Mouse (Mus musculus) forebrain, embryonic 11.5 days (tissue): ENCODE results near the gene Ephb1. TPM values are rescaled to one million over a fixed set of nuclear protein-coding genes. Genes with fewer than 3 reads are reported as not detected.

ENCODE experiments used
- ATAC-seq: fragments of 200-750 bp; cut with Nextera tagmentation; replicated peaks from 2 replicates; pipeline ENCODE4 v1.8.0; 2017; ENCODE audit warnings: moderate TSS enrichment; ENCODE audit not compliant: low FRiP score
- DNase-seq: peaks from one replicate; pipeline ENCODE4 v3.0.0-alpha.2; 2017; ENCODE audit warnings: low spot score
- H3K27ac ChIP-seq: fragments of 300-500 bp; sonication (generic); 2 replicates; pipeline ENCODE4 v1.5.1; 2014; ENCODE audit warnings: low read depth, low read length
- H3K27me3 ChIP-seq: fragments of 300-500 bp; sonication (generic); 2 replicates; pipeline ENCODE4 v1.6.1; 2014; ENCODE audit warnings: mild to moderate bottlenecking, low read length, mixed read lengths; ENCODE audit not compliant: control insufficient read depth, insufficient read depth
- H3K36me3 ChIP-seq: fragments of 300-500 bp; sonication (generic); 2 replicates; pipeline ENCODE4 v1.6.1; 2014; ENCODE audit warnings: mild to moderate bottlenecking, low read length, moderate library complexity, mixed read lengths; ENCODE audit not compliant: control insufficient read depth, insufficient read depth
- H3K4me1 ChIP-seq: fragments of 300-500 bp; sonication (generic); replicated peaks from 2 replicates; pipeline ENCODE4 v1.6.1; 2014; ENCODE audit warnings: low read length, mixed read lengths; ENCODE audit not compliant: control insufficient read depth, insufficient read depth
- H3K4me2 ChIP-seq: fragments of 300-500 bp; sonication (generic); 2 replicates; pipeline ENCODE4 v1.6.1; 2014; ENCODE audit warnings: low read depth, mild to moderate bottlenecking, low read length, moderate library complexity, mixed read lengths; ENCODE audit not compliant: severe bottlenecking
- H3K4me3 ChIP-seq: fragments of 300-500 bp; sonication (generic); 2 replicates; pipeline ENCODE4 v1.5.1; 2014; ENCODE audit warnings: low read depth, low read length
- H3K9ac ChIP-seq: fragments of 300-500 bp; sonication (generic); 2 replicates; pipeline ENCODE4 v1.6.1; 2014; ENCODE audit warnings: low read length
- H3K9me3 ChIP-seq: fragments of 300-500 bp; sonication (generic); 2 replicates; pipeline ENCODE4 v1.6.1; 2016; ENCODE audit warnings: low read length, mixed read lengths; ENCODE audit not compliant: control insufficient read depth
- WGBS: fragments of 180-500 bp; shearing (Covaris S2); extraction: QIAGEN DNeasy Blood & Tissue Kit; methylation state at CpG from one replicate; pipeline ENCODE4 v1.1.7; 2014; 5-methylcytosine and 5-hydroxymethylcytosine counted together
- polyA plus RNA-seq: library from polyadenylated mRNA; unstranded; fragments of >200 nt; fragmentation: Nextera tagmentation; extraction: Ambion mirVana; gene quantifications from 2 replicates; pipeline ENCODE4 v1.2.1, GENCODE M21; 2014

The Ephb1 gene
- polyA plus RNA-seq, 1 experiment from 2014 or later, result 19.9 TPM

GRCm38 (mm10) chr9:101915082-101915481 lies 439.4 kb downstream of the Ephb1 start:
- peaks cover 2% of the 10 kb centered on the region; the same call in 1 of the 2 replicates for H3K4me1 ChIP-seq
- no peak for DNase-seq
- 88% methylated on average over 2 of the region's 2 CpGs for WGBS

GRCm38 (mm10) chr9:101911176-101911866 lies 443.2 kb downstream of the Ephb1 start:
- ATAC-seq, result no peak

More at GRCm38 (mm10) chr9:101915082-101915481, 439.4 kb downstream of the Ephb1 start:
- ATAC-seq, result no peak
- H3K27ac ChIP-seq, result no peak overlapping the region
- no peak overlapping the region for H3K9ac ChIP-seq
- H3K9me3 ChIP-seq, result no peaks in the 10 kb centered on the region
- H3K36me3 ChIP-seq, result no peaks in the 10 kb centered on the region
- no peaks in the 10 kb centered on the region for H3K27me3 ChIP-seq
- no peak overlapping the region for H3K4me3 ChIP-seq
- H3K4me2 ChIP-seq, result no peak overlapping the region

GRCm38 (mm10) chr9:101909491-101909890 lies 445.0 kb downstream of the Ephb1 start:
- WGBS, result 84% methylated on average over 4 of the region's 4 CpGs
- Histone ChIP-seq H3K9ac (no peak overlapping the region; the same call in 1 of the 2 replicates), H3K36me3 (no peaks in the 10 kb centered on the region), H3K4me2 (no peak overlapping the region), H3K4me1 (peaks cover 17% of the 10 kb centered on the region), H3K9me3 (no peaks in the 10 kb centered on the region), H3K4me3 (no peak overlapping the region), H3K27me3 (no peaks in the 10 kb centered on the region), H3K27ac (peak overlapping the region; percentile 41)
- DNase-seq (no peak), ATAC-seq (no peak)

More at GRCm38 (mm10) chr9:101911176-101911866, 443.2 kb downstream of the Ephb1 start:
- no peak overlapping the region for H3K9ac ChIP-seq
- no peak overlapping the region for H3K4me3 ChIP-seq
- H3K27me3 ChIP-seq, result no peaks in the 10 kb centered on the region
- DNase-seq, result no peak
- no peak overlapping the region for H3K4me2 ChIP-seq
- WGBS, result 62% methylated on average over 9 of the region's 9 CpGs
- H3K9me3 ChIP-seq, result no peaks in the 10 kb centered on the region
- H3K27ac ChIP-seq, result no peak overlapping the region
- peaks cover 17% of the 10 kb centered on the region for H3K4me1 ChIP-seq
- H3K36me3 ChIP-seq, result no peaks in the 10 kb centered on the region

- Histone ChIP-seq H3K27me3 (no peaks in the 10 kb centered on the region), H3K4me3 (no peak overlapping the region), H3K36me3 (no peaks in the 10 kb centered on the region), H3K4me2 (0 out of 2 replicates have a peak overlapping the region, but pooled peaks have one; percentile 18), H3K27ac (peak overlapping the region; percentile 41), H3K9ac (peak overlapping the region; percentile 29), H3K4me1 (peaks cover 17% of the 10 kb centered on the region), H3K9me3 (no peaks in the 10 kb centered on the region)
- peak; percentile 66 for DNase-seq
- WGBS, result 17% methylated on average over 5 of the region's 5 CpGs
- peak; percentile 88 for ATAC-seq
Observed at GRCm38 (mm10) chr9:101908849-101909248, 445.6 kb downstream of the Ephb1 start.

DNA sequence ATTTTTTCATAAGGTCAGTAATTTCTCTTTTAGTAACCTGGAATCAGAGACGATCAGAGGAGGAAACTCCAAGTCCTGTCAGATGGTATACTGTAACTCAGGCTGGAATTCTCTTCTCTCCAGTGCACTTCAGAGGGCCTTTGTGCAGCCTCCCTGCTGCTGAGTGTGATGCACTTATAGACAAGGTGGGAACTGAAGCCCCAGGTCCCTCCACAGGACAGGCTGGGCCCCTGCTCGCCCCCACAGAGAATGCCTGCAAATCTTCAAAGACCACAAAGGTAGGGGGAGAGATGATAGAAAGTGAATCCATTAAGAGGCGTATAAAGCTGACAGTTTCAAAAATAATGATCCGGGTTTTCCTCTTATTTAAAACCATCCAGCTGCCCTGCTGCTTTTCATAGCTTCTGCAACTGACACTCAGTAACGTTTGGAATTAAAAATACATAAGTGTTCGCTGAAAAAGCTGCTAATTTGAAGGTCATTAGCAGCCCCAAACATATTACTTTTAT lies 446.7 kb downstream of the Ephb1 start:
- no peaks in the 10 kb centered on the region for H3K9me3 ChIP-seq
- peaks cover 17% of the 10 kb centered on the region for H3K4me1 ChIP-seq
- H3K27me3 ChIP-seq, result no peaks in the 10 kb centered on the region
- DNase-seq (no peak), ATAC-seq (no peak)
- H3K27ac ChIP-seq, result no peak overlapping the region
- H3K9ac ChIP-seq, result no peak overlapping the region
- WGBS, result 69% methylated on average over 6 of the region's 6 CpGs
- no peak overlapping the region for H3K4me2 ChIP-seq
- H3K4me3 ChIP-seq, result no peak overlapping the region
- H3K36me3 ChIP-seq, result no peaks in the 10 kb centered on the region

DNA sequence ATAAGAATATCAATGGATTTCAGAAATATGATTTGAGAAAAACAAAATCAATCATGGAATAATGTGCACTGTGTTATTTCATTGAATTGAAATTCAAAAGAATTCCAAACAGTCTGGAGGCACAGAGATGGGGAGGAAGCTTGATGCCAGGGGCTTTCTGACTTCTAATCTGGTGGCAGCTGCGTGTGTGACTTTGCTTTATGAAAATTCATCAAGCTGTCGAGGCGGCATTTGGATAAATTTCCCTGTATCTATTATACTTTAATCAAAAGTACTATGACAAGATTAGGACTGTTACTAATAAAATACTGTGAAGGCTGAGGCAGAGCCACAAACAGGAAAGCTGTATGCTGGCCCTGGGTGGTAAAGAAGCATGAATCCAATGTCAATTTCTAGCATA lies 451.1 kb downstream of the Ephb1 start:
- no peak overlapping the region for H3K4me2 ChIP-seq
- WGBS, result 88% methylated on average over 3 of the region's 3 CpGs
- peaks cover 5% of the 10 kb centered on the region; the same call in 1 of the 2 replicates for H3K4me1 ChIP-seq
- no peaks in the 10 kb centered on the region for H3K9me3 ChIP-seq
- H3K4me3 ChIP-seq, result no peak overlapping the region
- H3K27me3 ChIP-seq, result no peaks in the 10 kb centered on the region
- H3K9ac ChIP-seq, result no peak overlapping the region
- no peaks in the 10 kb centered on the region for H3K36me3 ChIP-seq
- no peak overlapping the region for H3K27ac ChIP-seq
- ATAC-seq (no peak), DNase-seq (no peak)

DNA sequence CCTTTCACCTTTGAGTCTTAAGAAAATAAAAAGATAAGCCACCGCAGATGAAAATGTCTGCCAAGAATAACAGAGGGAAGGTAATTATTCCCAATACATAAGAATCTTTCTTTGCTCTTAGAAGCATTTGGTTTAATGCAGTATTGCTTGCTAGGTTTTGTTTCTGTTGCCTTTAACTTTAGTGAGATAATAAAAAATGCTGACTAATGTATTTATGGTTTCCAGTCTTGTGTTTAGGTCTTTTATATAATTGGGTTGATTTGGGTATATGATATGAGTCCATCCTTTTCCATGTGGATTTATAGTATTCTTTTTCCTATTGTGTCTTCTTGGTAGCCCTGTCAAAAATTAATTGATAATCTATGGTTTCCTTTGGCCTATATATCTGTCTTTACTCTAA lies 456.6 kb downstream of the Ephb1 start:
- Histone ChIP-seq H3K36me3 (no peaks in the 10 kb centered on the region), H3K4me1 (no peaks in the 10 kb centered on the region), H3K4me3 (no peak overlapping the region), H3K9me3 (no peaks in the 10 kb centered on the region), H3K27ac (no peak overlapping the region), H3K27me3 (no peaks in the 10 kb centered on the region), H3K9ac (no peak overlapping the region), H3K4me2 (no peak overlapping the region)
- 96% methylated on average over 1 of the region's 1 CpGs for WGBS
- ATAC-seq, result no peak
- DNase-seq, result no peak

- DNase-seq (no peak), ATAC-seq (no peak)
- Histone ChIP-seq H3K4me1 (no peaks in the 10 kb centered on the region), H3K4me3 (no peak overlapping the region), H3K9ac (no peak overlapping the region), H3K27ac (no peak overlapping the region), H3K36me3 (no peaks in the 10 kb centered on the region), H3K27me3 (no peaks in the 10 kb centered on the region), H3K4me2 (no peak overlapping the region), H3K9me3 (no peaks in the 10 kb centered on the region)
- WGBS, result 76% methylated on average over 2 of the region's 2 CpGs
Observed at GRCm38 (mm10) chr9:101883295-101883694, 471.2 kb downstream of the Ephb1 start.
